Mouse (Mus musculus) thymus, adult 2 months (tissue): ENCODE data around the gene Trpc7.

Experiments used
- CTCF ChIP-seq: fragments of 200-500 bp; IDR thresholded peaks from 2 replicates; pipeline ENCODE4 v1.5.1; 2012; ENCODE audit warnings: mild to moderate bottlenecking, control low read depth, low read length, moderate library complexity, borderline replicate concordance; ENCODE audit not compliant: control insufficient read depth, poor library complexity, insufficient read depth; ENCODE audit errors: extremely low read depth
- POLR2A ChIP-seq: fragments of 200-500 bp; IDR thresholded peaks from 2 replicates; pipeline ENCODE4 v1.6.1; 2012; ENCODE audit warnings: mild to moderate bottlenecking, low read length, control low read depth, moderate library complexity; ENCODE audit not compliant: control insufficient read depth, poor library complexity, insufficient read depth; ENCODE audit errors: extremely low read depth

- TF ChIP-seq CTCF (no peak), POLR2A (no peak)
Measured at GRCm38 (mm10) chr13:56753192-56753951, 142.4 kb downstream of the Trpc7 start, which contains the start of gene Gm45623.
